Comparison of ENCODE assay signal across 9 mouse cellular contexts in the genomic region with DNA sequence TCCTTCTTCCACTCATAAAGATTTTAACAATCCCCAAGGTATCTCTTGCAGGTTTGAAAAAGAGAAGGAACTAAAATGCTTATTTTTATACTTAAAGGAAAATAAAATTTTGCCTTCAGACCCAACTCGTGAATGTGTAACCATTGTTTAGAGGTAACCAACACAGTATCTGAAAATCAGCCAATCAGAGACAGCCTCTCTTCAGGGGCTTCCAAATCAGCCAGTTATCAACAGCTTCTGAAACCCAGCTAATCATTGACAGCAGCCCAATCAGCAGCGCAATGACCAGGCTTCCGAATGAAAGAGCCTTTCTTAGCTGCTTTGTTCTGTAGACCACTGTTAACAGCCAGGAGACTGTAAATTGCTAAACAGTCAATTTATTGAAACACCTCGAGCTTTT.
DNase-seq lines count a peak whose midpoint lies in the region; ATAC-seq lines count a peak whose summit lies in the region.
"Had no signal": no experiment of that assay in that cellular context is flagged by ENCODE, and none has a peak within 500 bp of the region (broad histone marks: within the 10 kb centered on the region; RNA-seq: fewer than 3 reads in every experiment).

No protein-coding gene starts in this region.

- peak overlapping the region; percentile 80 for H3K4me3 ChIP-seq in forebrain, embryonic 14.5 days (ENCODE audit: low read depth, low read length)
- H3K4me3 ChIP-seq in hindbrain, embryonic 15.5 days = peak overlapping the region; percentile 91

- under 1% methylated on average over 4 of the region's 4 CpGs for WGBS in forebrain, embryonic 14.5 days
- 3% methylated on average over 4 of the region's 4 CpGs for WGBS in hindbrain, embryonic 15.5 days

- H3K36me3 ChIP-seq in forebrain, embryonic 14.5 days (ENCODE audit: control insufficient read depth, insufficient read depth, low read length) = peaks cover 5% of the 10 kb centered on the region; the same call in 1 of the 2 replicates
- H3K36me3 ChIP-seq in hindbrain, embryonic 15.5 days = no peaks in the 10 kb centered on the region

- H3K4me1 ChIP-seq in forebrain, embryonic 14.5 days (ENCODE audit: control insufficient read depth, insufficient read depth, low read length) = peaks cover 8% of the 10 kb centered on the region; the same call in 1 of the 2 replicates
- peaks cover 27% of the 10 kb centered on the region for H3K4me1 ChIP-seq in hindbrain, embryonic 15.5 days (replicated peaks)

- peak overlapping the region; percentile 98 for H3K27ac ChIP-seq in forebrain, embryonic 14.5 days (ENCODE audit: low read depth, low read length)
- H3K27ac ChIP-seq in hindbrain, embryonic 15.5 days (replicated peaks) = peak overlapping the region; percentile 99

- H3K27me3 ChIP-seq in forebrain, embryonic 14.5 days (replicated peaks; ENCODE audit: control insufficient read depth, insufficient read depth, low read length) = no peaks in the 10 kb centered on the region
- no peaks in the 10 kb centered on the region for H3K27me3 ChIP-seq in hindbrain, embryonic 15.5 days
- H3K27me3 ChIP-seq: Patski had no signal

- DNase-seq in urinary bladder, postnatal 14 days (ENCODE audit: low spot score) = peak; percentile 38
- DNase-seq in urinary bladder, postnatal 10 days (ENCODE audit: low spot score) = no peak
- DNase-seq in forebrain, embryonic 14.5 days (ENCODE audit: low spot score) = peak; percentile 98
- peak; percentile 56 to 72 for DNase-seq in layer of hippocampus, postnatal 36 days
- peak; percentile 86 for DNase-seq in lung, postnatal 10 days
- DNase-seq in right cerebral cortex, adult 2 months (ENCODE audit: low spot score in 2 of 2) = peak; percentile 88 to 91
- no peak for DNase-seq in urinary bladder, adult 2 months (ENCODE audit: low spot score)

- H3K4me2 ChIP-seq in forebrain, embryonic 14.5 days (ENCODE audit: low read length) = peak overlapping the region; percentile 72
- H3K4me2 ChIP-seq in hindbrain, embryonic 15.5 days = peak overlapping the region; percentile 66

- no peaks in the 10 kb centered on the region for H3K9me3 ChIP-seq in forebrain, embryonic 14.5 days (replicated peaks; ENCODE audit: control insufficient read depth, low read length)
- no peaks in the 10 kb centered on the region for H3K9me3 ChIP-seq in hindbrain, embryonic 15.5 days

- ATAC-seq in forebrain, embryonic 14.5 days = peak; percentile 82
- ATAC-seq in hindbrain, embryonic 15.5 days (ENCODE audit: low FRiP score, low read depth) = peak; percentile 81

- H3K9ac ChIP-seq in forebrain, embryonic 14.5 days (ENCODE audit: low read length) = peak overlapping the region; percentile 97; the same call in 1 of the 2 replicates
- H3K9ac ChIP-seq in hindbrain, embryonic 15.5 days = peak overlapping the region; percentile 97

Comparison
In these comparisons a context has a peak if more than half of its experiments do, and no peak if none do; other contexts are left out.
1. DNase-seq: peak in urinary bladder, postnatal 14 days (single experiment), forebrain, embryonic 14.5 days (single experiment), layer of hippocampus, postnatal 36 days (2 of 2), lung, postnatal 10 days (single experiment) and right cerebral cortex, adult 2 months (2 of 2); none in urinary bladder, postnatal 10 days (single experiment) and urinary bladder, adult 2 months (single experiment).